Mouse (Mus musculus): Measurements from ENCODE around the gene 1110051M20Rik.

Gene 1110051M20Rik

DNA sequence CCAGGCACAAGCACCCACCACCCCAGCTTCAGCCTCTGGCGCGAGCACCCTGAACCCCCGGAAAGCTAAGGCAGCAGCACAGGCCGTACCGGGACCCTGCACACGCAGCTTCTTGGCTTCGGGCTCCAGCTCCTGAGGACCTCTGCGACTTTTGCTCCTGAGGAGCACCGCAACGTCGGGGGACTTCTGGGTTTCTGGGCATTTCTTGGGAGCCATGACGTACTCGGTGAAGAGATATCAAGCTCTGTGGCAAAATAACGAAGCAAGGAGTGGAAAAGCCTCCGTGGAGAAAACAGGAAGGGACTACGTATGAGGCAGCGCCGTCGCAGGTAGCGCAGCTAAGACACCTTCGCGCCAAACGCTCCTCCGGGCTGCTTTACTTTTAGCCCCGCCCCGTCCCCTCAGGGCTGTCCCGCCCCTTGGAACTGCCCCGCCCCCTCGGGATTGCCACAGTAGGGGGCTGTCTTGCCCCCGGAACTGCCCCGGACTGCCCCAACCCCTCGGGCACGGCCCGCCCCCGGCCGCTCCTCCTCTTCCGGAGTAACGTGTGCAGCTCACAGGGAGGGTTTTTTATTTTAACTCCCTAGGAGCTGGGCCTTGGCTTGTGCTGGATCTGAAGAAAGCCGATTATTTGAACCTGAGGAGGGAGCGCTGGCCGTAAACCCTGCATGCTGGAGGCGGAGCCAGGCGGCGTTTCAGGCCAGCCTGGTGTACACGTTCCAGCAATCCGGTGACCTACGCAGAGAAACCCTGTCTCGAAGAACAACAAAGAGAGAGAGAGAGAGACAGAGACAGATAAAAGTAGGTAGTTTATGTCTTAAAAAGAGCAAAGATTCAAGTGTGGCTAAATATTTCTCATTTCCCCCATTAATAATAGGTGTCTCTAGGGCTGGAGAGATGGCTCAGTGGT is 207.6 kb downstream of the 1110051M20Rik start, which contains the start of gene Ddb2:
Gene Ddb2 (minus strand): TSS at position 382 of the 910 bp plus-strand sequence.
- no peak for TF ChIP-seq GATA4 (IDR thresholded peaks at IDR 0.05; ENCODE audit: insufficient replicate concordance, low read length)

DNA sequence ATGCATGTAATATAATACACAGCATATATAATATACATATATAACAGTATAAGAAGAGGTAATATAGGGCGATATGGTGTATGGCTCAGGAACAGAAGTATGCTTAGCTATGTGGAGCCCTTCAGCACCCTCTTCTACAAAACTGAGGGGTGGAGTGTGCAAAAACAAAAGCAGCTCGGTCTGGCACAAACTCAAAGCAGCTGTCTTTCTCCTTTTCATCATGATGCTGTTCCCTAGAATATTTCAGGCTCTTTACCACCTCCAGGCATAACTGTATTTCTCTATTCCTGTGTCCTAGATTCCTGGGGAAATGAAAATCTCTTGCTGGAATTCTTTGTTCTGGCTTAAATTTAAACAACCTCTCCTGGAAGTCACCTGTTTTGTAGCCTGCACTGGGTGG is 214.8 kb downstream of the 1110051M20Rik start:
- no peak for TF ChIP-seq GATA4 (IDR thresholded peaks at IDR 0.05; ENCODE audit: insufficient replicate concordance, low read length)

Data from liver, adult (tissue).